Mouse (Mus musculus): Measurements from ENCODE around the gene Ncln. TPM values are rescaled to one million over a fixed set of nuclear protein-coding genes. Genes with fewer than 3 reads are reported as not detected.

Ncln gene
- total and polyA plus RNA-seq, 2 experiments from 2014 or later = 66.5 to 124 TPM

DNA sequence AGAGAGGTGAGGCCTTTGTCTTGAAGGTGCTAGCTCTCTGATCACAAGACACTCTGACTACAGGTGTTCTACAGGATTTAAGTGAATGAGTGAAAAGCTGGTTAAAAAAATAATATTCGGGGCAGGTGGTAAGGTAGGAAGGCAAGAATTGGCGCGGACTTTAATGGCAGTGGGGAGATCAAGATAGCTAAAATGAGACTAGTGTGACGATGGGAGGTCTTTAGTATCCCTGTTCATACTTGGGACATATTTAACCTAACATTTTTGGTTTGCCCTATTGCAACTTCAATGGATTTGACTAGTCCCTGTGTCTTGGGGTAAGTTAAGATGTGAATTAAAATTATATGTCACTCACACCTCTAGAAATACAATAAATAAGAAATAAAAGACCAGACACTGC, 777 bp upstream of the Ncln start:
- DNase-seq (ENCODE audit: low spot score) (no peak), ATAC-seq (no peak)
- H3K4me3 ChIP-seq (ENCODE audit: low read length) = peak overlapping the region; percentile 69
- peaks cover 8% of the 10 kb centered on the region for H3K36me3 ChIP-seq (ENCODE audit: insufficient read depth, low read length)
- peaks cover 15% of the 10 kb centered on the region for H3K4me1 ChIP-seq (ENCODE audit: insufficient read depth, low read length)
- H3K27me3 ChIP-seq (ENCODE audit: insufficient read depth, low read length) = no peaks in the 10 kb centered on the region
- peak overlapping the region; percentile 77 for H3K4me2 ChIP-seq (ENCODE audit: low read depth, low read length)
- 34% methylated on average over 4 of the region's 4 CpGs for WGBS
- peak overlapping the region; percentile 77; the same call in 1 of the 2 replicates for H3K27ac ChIP-seq
- TF ChIP-seq CTCF (IDR thresholded peaks at IDR 0.05; ENCODE audit: low read depth) = no peak
- no peaks in the 10 kb centered on the region for H3K9me3 ChIP-seq (ENCODE audit: low read length)
- peak overlapping the region; percentile 80 for H3K9ac ChIP-seq (replicated peaks; ENCODE audit: low read length)

DNA sequence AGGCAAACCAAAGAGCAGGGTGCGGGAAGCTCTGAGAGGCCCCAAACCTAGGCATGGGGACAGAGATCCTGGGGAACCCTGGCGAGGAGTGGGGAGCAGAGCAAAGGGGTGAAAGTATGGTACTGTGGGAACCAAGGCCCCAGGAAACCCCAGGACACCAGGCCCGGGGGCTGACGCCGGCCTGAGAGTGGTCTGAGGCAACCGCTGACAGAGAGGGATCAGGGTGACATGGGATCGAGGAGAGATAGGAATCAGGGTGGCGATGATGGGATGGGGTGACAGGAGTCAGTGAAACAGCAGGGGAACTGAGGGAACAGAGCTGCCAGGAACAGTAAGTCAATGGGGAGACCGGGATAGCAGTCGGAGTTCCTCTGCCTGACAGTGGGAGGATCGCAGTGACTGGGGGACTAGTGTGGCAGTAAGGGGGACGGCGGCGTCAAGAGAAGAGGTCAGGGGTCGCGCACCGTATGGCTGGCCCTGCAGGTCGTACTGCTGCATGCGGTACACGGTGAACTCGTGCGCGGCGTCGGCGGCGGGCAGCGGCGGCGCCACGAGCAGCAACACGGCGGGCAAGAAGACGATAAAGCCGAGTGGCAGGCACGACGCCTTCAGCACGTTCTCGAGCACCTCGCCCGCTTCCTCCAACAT, 452 bp downstream of the Ncln start:
- 0 out of 2 replicates have a peak, but pooled peaks have one; percentile 1 for TF ChIP-seq CTCF (IDR thresholded peaks at IDR 0.05; ENCODE audit: low read depth)
- Histone ChIP-seq H3K9ac (replicated peaks; ENCODE audit: low read length) (peak overlapping the region; percentile 80), H3K4me1 (ENCODE audit: insufficient read depth, low read length) (peaks cover 15% of the 10 kb centered on the region), H3K36me3 (ENCODE audit: insufficient read depth, low read length) (peaks cover 21% of the 10 kb centered on the region), H3K4me3 (ENCODE audit: low read length) (peak overlapping the region; percentile 69), H3K9me3 (ENCODE audit: low read length) (no peaks in the 10 kb centered on the region), H3K4me2 (ENCODE audit: low read depth, low read length) (peak overlapping the region; percentile 77), H3K27ac (peak overlapping the region; percentile 77), H3K27me3 (ENCODE audit: insufficient read depth, low read length) (no peaks in the 10 kb centered on the region)
- WGBS = 2% methylated on average over 41 of the region's 41 CpGs
- ATAC-seq (peak; percentile 36), DNase-seq (ENCODE audit: low spot score) (no peak)

DNA sequence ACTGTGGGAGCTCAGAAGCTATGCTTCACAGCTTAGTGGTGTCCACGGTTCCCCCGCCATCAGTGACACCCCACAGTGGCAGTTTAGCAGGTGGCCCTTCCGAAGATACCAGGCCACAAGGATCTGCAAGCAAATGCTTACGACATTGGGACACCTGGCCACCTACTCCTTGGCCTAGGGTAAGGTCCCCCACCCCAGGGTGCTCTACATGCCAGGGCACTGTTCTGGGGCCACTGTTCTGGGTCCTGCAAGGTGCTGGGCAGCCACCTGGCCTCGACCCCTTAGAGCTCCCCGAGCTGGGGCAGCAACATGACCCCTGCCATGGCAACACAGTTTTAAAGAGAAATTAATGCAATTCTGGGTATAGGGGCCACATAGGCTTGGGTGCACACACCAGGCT, 1.0 kb downstream of the Ncln start:
- DNase-seq (ENCODE audit: low spot score) (no peak), ATAC-seq (no peak)
- no peaks in the 10 kb centered on the region for H3K27me3 ChIP-seq (ENCODE audit: insufficient read depth, low read length)
- no peak overlapping the region for H3K27ac ChIP-seq
- H3K9me3 ChIP-seq (ENCODE audit: low read length) = no peaks in the 10 kb centered on the region
- no peak for TF ChIP-seq CTCF (IDR thresholded peaks at IDR 0.05; ENCODE audit: low read depth)
- peaks cover 15% of the 10 kb centered on the region for H3K4me1 ChIP-seq (ENCODE audit: insufficient read depth, low read length)
- H3K4me2 ChIP-seq (ENCODE audit: low read depth, low read length) = peak overlapping the region; percentile 77
- whole genome bisulfite sequencing = 81% methylated on average over 6 of the region's 6 CpGs
- peak overlapping the region; percentile 69 for H3K4me3 ChIP-seq (ENCODE audit: low read length)
- H3K36me3 ChIP-seq (ENCODE audit: insufficient read depth, low read length) = peaks cover 27% of the 10 kb centered on the region
- peak overlapping the region; percentile 80 for H3K9ac ChIP-seq (replicated peaks; ENCODE audit: low read length)

DNA sequence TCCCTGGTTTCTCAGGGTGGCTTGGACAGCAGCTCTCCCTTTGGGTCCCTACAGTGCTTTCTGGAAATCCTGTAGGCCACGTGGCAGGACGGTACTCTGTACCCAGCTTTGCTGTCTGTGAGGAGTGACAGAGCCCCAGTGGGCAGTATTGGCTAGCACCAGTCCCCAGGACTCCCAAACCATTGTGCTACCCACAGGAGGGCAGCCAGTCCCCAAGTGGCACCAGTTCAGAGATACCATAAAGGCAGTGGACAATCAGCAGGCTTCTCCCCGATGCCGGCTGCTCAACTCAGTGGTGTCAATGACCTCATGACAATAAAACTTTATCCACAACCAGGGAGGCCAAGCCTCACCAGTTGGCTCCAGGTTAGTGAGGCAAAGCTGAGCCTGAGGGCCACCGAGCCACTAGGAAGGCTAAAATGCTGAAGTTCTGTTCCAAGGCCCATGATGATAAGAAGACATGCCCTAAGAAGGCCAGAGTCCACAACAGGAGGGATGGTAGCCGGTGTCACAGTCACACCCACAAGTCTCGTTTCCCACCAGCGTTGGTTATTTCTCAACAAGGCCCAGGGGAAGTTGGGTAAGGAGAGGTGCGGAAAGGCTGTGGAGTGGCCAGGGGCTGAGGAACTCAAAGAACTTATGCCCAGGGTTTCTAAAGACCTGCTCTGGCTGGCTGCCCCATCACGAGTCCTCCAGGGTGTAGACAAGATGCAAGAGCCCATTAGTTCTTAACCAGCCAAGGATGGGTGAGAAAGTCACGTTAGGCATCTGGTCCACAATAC, 1.7 kb downstream of the Ncln start:
- 92% methylated on average over 11 of the region's 11 CpGs for WGBS
- Histone ChIP-seq H3K36me3 (ENCODE audit: insufficient read depth, low read length) (peaks cover 34% of the 10 kb centered on the region), H3K27me3 (ENCODE audit: insufficient read depth, low read length) (no peaks in the 10 kb centered on the region), H3K9me3 (ENCODE audit: low read length) (no peaks in the 10 kb centered on the region), H3K4me1 (ENCODE audit: insufficient read depth, low read length) (peaks cover 15% of the 10 kb centered on the region), H3K4me2 (ENCODE audit: low read depth, low read length) (peak overlapping the region; percentile 77), H3K9ac (replicated peaks; ENCODE audit: low read length) (peak overlapping the region; percentile 80; the same call in 1 of the 2 replicates), H3K27ac (no peak overlapping the region), H3K4me3 (ENCODE audit: low read length) (peak overlapping the region; percentile 69; the same call in 1 of the 2 replicates)
- no peak for ATAC-seq
- no peak for DNase-seq (ENCODE audit: low spot score)
- TF ChIP-seq CTCF (IDR thresholded peaks at IDR 0.05; ENCODE audit: low read depth) = no peak

DNA sequence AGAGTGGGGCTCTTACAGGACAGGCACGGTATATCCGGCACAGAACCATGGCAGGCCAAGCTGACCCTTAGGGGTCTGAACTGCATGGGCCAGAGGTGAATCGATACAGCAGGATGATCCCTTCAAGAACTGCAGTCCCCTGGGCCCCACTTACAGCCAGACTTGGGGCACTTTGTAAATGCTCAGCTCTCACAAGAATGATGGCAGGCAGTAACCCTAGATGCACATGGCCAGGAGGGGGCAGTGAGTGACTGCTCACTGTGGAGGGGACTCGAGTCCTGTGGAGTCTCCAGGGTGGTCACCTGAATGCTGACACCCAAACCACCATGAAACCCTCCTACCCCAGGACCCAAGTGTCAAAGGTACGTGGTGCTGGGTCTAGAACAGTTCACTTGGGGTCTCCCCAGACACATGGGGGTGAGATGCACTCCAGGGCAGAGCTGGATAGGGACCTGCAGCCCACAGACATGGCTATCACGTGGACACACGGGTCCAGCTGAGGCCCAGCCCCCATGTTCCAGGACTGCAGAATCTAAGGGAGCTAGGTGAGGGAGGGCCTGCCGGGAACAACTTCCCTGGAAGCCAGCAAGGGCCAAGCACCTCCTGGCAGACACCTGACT, 2.5 kb downstream of the Ncln start:
- DNase-seq (ENCODE audit: low spot score) = no peak
- Histone ChIP-seq H3K9ac (replicated peaks; ENCODE audit: low read length) (0 out of 2 replicates have a peak overlapping the region, but pooled peaks have one; percentile 13), H3K27me3 (ENCODE audit: insufficient read depth, low read length) (no peaks in the 10 kb centered on the region), H3K4me3 (ENCODE audit: low read length) (no peak overlapping the region), H3K27ac (no peak overlapping the region), H3K9me3 (ENCODE audit: low read length) (no peaks in the 10 kb centered on the region), H3K4me1 (ENCODE audit: insufficient read depth, low read length) (peaks cover 15% of the 10 kb centered on the region), H3K4me2 (ENCODE audit: low read depth, low read length) (no peak overlapping the region), H3K36me3 (ENCODE audit: insufficient read depth, low read length) (peaks cover 39% of the 10 kb centered on the region)
- peak; percentile 43; the same call in 1 of the 2 replicates for TF ChIP-seq CTCF (IDR thresholded peaks at IDR 0.05; ENCODE audit: low read depth)
- 81% methylated on average over 8 of the region's 8 CpGs for WGBS
- no peak for ATAC-seq

DNA sequence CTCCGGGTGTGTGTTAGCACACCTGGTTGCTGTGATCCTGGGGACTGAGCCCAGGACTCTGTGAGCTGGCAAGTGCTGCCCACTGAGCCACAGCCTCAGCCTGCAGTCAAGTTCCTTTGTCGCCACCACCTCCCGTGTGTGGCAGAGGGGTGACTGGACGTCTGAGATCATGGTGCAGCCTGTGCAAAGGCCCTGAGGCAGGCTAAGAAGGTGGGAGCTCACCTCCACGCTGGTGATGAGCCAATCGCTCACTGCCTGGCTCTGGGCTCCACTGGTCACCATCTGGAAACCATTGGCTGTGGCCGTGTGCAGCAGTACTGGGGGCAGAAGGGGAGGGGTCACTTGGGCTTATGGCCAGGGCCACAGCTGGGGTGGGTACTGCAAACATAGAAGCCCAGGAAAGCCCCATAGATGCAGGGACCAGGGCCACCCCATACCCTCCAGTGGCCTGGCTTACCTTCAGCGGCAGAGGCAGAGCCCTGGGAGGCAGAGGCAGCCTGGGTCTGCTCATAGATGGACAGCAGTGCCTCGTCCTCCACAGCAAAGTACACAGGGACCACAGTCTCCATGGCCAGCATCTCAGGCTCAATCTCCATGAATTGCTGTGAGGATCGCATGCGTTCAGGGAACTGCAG, 3.5 kb downstream of the Ncln start:
- Histone ChIP-seq H3K4me2 (ENCODE audit: low read depth, low read length) (no peak overlapping the region), H3K27ac (no peak overlapping the region), H3K9me3 (ENCODE audit: low read length) (no peaks in the 10 kb centered on the region), H3K36me3 (ENCODE audit: insufficient read depth, low read length) (peaks cover 49% of the 10 kb centered on the region), H3K9ac (replicated peaks; ENCODE audit: low read length) (no peak overlapping the region), H3K27me3 (ENCODE audit: insufficient read depth, low read length) (no peaks in the 10 kb centered on the region), H3K4me3 (ENCODE audit: low read length) (no peak overlapping the region), H3K4me1 (ENCODE audit: insufficient read depth, low read length) (peaks cover 15% of the 10 kb centered on the region)
- no peak for TF ChIP-seq CTCF (IDR thresholded peaks at IDR 0.05; ENCODE audit: low read depth)
- no peak for DNase-seq (ENCODE audit: low spot score)
- no peak for ATAC-seq
- WGBS = 87% methylated on average over 11 of the region's 11 CpGs

Data from hindbrain, postnatal 0 days (tissue).